Mouse (Mus musculus) MEL-GATA-1-ER (cell line): ENCODE results near the gene Mmaa.

Experiments used
- DNase-seq: peaks from one replicate; pipeline ENCODE4 v3.0.0-alpha.2; 2012; ENCODE audit warnings: low read depth; ENCODE audit errors: extremely low read depth

Gene Mmaa

GRCm38 (mm10) chr8:79288681-79289080 is 6.1 kb downstream of the Mmaa start:
- DNase-seq: no peak

- DNase-seq: peak; percentile 45
These were observed 6.5 kb downstream of the Mmaa start for GRCm38 (mm10) chr8:79288250-79288649.

DNA sequence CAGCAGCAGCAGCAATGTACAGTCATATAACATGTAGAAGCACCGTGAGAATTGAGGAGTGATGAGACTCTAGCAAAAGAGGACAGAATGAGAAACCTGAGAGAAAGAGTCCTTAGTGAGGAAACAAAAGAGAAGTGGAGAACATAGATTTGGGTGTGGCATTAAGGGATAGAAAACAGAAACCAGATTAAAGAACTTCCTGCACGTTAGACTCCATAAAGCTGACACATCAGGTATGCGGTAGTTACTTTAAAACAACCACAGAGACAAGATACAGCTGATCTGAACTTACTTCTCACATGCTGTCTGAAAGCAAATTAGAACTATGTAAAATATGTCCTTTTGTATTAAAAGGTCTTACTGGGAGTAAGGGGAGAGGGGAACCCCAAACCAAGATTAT is 8.3 kb downstream of the Mmaa start:
- no peak for DNase-seq

- no peak for DNase-seq
These were observed 10.1 kb downstream of the Mmaa start for GRCm38 (mm10) chr8:79284626-79285025.

DNA sequence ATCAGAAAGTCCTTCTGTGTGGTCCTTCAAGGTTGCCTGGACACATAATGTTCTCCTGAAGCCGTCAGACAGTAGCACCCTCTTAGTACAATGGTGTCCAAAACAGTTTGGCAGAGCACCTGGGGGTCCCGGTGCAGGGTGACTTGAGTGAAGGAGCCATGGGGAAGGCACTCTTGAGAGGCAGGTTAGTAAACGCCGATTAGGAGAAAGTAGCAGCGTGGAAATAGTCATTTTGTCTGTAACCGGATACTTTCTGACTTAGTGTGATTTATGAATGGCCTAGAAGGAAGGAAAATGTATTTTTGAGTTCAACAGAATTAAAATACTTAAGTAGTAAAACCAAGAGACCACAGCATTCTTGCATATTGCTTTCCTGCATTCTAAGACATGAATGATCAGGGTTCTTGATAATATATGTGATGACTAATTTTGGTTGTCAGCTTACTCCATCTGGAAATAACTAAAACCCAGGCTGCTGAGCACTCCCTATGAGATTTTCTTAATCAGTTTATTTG is 13.3 kb downstream of the Mmaa start:
- no peak for DNase-seq

- no peak for DNase-seq
These were observed 17.4 kb downstream of the Mmaa start for GRCm38 (mm10) chr8:79277264-79277870.

DNA sequence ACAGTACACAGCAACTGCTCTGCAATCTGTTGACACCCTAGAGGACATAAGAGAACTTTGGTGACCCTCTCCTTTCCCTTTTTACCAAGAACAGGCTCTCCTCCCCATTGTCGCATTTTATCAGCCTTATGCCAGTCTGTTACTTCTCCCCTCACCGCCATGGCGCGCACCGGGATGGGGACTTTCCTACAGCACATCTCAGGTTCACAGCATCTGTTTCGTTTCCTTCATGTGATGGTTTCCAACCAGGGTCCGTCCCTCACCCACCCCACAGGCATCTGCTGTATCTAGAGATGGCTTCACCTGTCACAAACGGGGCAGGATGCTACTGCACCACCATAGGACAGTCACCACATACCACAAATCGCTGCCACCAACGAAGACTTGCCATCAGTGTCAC is 19.8 kb downstream of the Mmaa start:
- DNase-seq: no peak

- DNase-seq: no peak
These were observed 21.0 kb downstream of the Mmaa start for GRCm38 (mm10) chr8:79273776-79274175.

- DNase-seq: no peak
These were observed 22.1 kb downstream of the Mmaa start for GRCm38 (mm10) chr8:79272676-79273075.

GRCm38 (mm10) chr8:79268921-79269320 is 25.8 kb downstream of the Mmaa start:
- DNase-seq: no peak

GRCm38 (mm10) chr8:79261920-79262319 is 32.8 kb downstream of the Mmaa start:
- no peak for DNase-seq

GRCm38 (mm10) chr8:79256076-79256705 is 38.5 kb downstream of the Mmaa start:
- no peak for DNase-seq

GRCm38 (mm10) chr8:79253742-79254141 is 41.0 kb downstream of the Mmaa start:
- no peak for DNase-seq

- no peak for DNase-seq
These were observed 46.3 kb downstream of the Mmaa start, which contains the start of gene 1700011L22Rik for GRCm38 (mm10) chr8:79248470-79248869. Gene 1700011L22Rik (minus strand): TSS chr8:79248570.

GRCm38 (mm10) chr8:79243422-79243821 is 51.3 kb downstream of the Mmaa start:
- no peak for DNase-seq

GRCm38 (mm10) chr8:79239996-79240395 is 54.7 kb downstream of the Mmaa start:
- no peak for DNase-seq

GRCm38 (mm10) chr8:79239320-79239719 is 55.4 kb downstream of the Mmaa start:
- no peak for DNase-seq

DNA sequence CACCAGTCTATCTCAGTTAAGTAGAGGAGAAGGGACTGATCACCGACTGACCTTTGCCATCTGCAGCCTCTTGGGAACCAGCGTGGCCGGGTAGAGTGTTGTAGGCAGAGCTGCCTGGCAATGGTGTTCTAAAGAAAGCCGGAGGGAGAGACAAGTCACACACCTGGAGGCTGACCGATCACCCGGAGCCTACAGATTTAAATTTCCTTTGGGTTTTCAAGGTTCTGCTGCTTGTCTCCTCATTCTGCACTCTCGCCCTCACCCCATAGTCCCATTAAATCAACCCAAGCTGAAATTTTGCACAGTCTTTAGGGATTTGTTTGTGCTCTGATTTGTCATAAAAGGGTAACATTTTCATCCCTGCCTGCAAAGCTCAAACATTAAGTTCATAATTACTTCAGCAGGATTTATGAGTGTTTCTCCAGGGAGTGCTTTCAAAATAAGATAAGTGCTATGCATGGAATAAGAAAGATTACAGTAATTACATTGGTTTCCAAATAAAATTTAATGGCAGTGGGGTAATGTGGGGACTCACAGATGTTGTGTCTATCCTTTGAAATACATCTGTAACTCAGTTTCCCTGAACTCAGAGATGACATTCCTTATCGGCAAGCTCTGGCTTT is 65.4 kb downstream of the Mmaa start:
- no peak for DNase-seq

DNA sequence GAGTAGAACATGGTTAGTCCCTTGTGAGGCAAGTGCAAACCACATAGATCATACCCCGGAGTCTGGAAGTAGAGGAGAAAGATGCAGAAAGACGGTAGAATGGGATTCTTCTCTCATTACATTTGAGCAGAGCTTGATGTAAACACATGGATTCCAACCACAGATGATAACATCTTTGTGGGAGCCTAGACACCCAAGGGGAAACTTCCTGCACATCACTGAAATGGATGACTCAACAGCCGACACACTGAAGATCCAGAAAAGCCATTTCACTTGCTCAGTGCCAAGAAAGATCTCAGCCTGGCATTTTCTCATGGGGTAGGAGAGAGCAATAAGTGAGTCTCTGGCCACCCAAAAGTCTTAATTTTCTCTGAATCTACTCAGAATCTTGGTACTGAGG is 66.8 kb downstream of the Mmaa start:
- no peak for DNase-seq

DNA sequence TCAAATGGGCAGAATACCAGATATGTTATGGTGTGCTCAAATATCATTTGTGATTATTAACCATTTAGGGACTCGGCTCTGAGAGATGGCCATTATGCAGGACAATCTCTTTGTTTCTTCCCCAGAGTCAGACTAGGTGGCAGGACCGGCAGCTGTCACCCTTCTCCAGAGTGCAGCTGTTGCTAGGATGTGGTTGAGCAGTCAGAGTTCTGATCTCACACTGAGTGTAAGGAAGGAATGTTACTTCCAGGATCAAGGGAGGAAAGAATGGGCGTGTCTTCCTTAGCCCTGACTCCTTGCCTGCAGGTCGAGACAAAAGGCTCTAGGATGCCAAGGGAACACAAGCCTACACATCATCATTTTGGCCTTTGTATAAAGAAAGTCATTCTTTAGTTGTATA is 67.5 kb downstream of the Mmaa start:
- no peak for DNase-seq

DNA sequence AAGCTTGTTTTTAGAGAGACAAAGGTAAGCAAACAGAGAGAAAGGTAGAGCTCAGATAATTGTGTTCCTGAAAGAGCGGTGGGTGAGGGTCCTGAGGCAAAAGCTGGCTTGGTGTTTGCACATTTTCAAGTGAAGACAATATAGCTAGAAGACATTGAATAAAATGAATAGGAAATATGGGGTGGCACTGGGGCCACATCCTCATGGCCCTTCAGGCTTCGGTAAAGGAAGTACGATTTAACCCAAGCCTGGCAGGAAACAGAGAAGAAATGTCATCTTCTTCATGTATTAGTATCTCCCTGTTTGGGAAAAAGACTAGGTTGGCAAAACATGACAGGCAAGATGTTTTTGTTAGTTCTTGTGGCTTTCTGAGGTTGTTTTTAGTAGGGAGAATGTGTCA is 68.7 kb downstream of the Mmaa start:
- DNase-seq: no peak

DNA sequence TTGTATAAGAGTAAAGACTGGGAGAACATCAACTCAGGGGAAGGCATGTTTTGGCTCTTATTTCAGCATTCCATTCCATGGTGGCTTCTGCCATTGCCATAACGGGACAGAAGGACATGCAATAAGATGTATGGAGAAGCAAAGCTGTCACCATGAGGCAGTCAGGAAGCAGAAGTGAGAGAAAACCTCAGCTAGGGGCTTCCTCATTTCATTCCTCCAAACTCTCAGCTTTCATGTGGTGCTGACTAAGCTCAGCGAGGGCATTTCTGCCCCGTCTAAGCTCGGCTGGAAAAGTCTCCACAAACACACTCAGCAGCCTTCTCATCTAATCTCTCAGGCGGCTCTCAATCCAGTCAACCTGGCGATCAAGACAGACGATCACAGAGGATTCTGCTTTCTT is 69.2 kb downstream of the Mmaa start:
- DNase-seq: no peak

GRCm38 (mm10) chr8:79224363-79224762 is 70.4 kb downstream of the Mmaa start:
- no peak for DNase-seq
